In the genomic region with DNA sequence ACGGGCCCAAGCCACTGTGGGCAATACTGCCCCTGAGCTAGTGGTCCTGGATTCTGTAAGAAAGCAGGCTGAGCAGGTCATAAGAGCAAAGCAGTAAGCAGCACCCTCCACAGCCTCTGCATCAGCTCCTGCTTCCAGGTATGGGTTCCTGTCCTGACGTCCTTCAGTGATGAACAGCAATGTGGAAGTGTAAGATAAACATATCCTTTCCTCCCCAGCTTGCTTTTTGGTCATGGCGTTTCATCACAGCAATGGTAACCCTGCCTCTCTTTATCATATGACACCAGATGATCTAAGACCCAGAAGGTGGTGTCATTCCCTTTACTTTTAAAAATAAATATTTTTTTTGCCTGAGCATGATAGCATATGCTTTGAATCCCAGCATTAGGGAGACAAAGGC, we compare ENCODE assay signal across 19 mouse cellular contexts.
"Had no signal": no experiment of that assay in that cellular context is flagged by ENCODE, and none has a peak within 500 bp of the region (broad histone marks: within the 10 kb centered on the region; RNA-seq: fewer than 3 reads in every experiment).

No protein-coding gene starts in this region.

- H3K27ac ChIP-seq: kidney, postnatal 0 days; layer of hippocampus, adult 2 months; midbrain, embryonic 12.5 days; midbrain, embryonic 15.5 days; neural tube, embryonic 12.5 days; neural tube, embryonic 15.5 days; stomach, postnatal 0 days had no signal

- H3K4me2 ChIP-seq: lung, embryonic 14.5 days; midbrain, embryonic 12.5 days; midbrain, embryonic 15.5 days; neural tube, embryonic 12.5 days; neural tube, embryonic 15.5 days had no signal

- H3K9ac ChIP-seq: lung, embryonic 14.5 days; midbrain, embryonic 12.5 days; midbrain, embryonic 15.5 days; neural tube, embryonic 12.5 days; neural tube, embryonic 15.5 days had no signal

- H3K36me3 ChIP-seq: midbrain, embryonic 12.5 days; midbrain, embryonic 15.5 days; neural tube, embryonic 12.5 days; neural tube, embryonic 15.5 days had no signal

- H3K4me1 ChIP-seq: megakaryocyte, embryonic 14.5 days; neural tube, embryonic 15.5 days had no signal

- ATAC-seq: intestine, postnatal 0 days; lung, postnatal 0 days; midbrain, embryonic 15.5 days had no signal

- H3K4me3 ChIP-seq: layer of hippocampus, adult 2 months; megakaryocyte, embryonic 14.5 days; midbrain, embryonic 12.5 days; midbrain, embryonic 15.5 days; neural tube, embryonic 12.5 days; neural tube, embryonic 15.5 days had no signal

- DNase-seq: kidney, adult 2 months; kidney, postnatal 25 days; layer of hippocampus, adult 9-11 months; lung, embryonic 14.5 days; lung, postnatal 36 days; right cerebral cortex, adult 18-20 months; right cerebral cortex, postnatal 14 days; right cerebral cortex, postnatal 4 days; thymus, postnatal 25 days had no signal

- H3K27me3 ChIP-seq: neural tube, embryonic 12.5 days; neural tube, embryonic 15.5 days had no signal

- H3K9me3 ChIP-seq: megakaryocyte, embryonic 14.5 days; midbrain, embryonic 12.5 days; midbrain, embryonic 15.5 days; neural tube, embryonic 12.5 days; neural tube, embryonic 15.5 days had no signal
